Mouse (Mus musculus) midbrain, embryonic 13.5 days (tissue): Measurements from ENCODE around the gene Coq6. TPM values are rescaled to one million over a fixed set of nuclear protein-coding genes. Genes with fewer than 3 reads are reported as not detected.

Source experiments
- ATAC-seq: fragments of 200-750 bp; cut with Nextera tagmentation; 2 replicates; pipeline ENCODE4 v1.8.0; 2017; ENCODE audit warnings: mild to moderate bottlenecking, moderate TSS enrichment, moderate library complexity
- H3K27ac ChIP-seq: fragments of 300-500 bp; sonication (generic); 2 replicates; pipeline ENCODE4 v1.5.1; 2015; ENCODE audit warnings: inconsistent platforms, mild to moderate bottlenecking, moderate library complexity
- H3K27me3 ChIP-seq: fragments of 300-500 bp; sonication (generic); 2 replicates; pipeline ENCODE4 v1.6.1; 2015; ENCODE audit warnings: mild to moderate bottlenecking, inconsistent platforms
- H3K36me3 ChIP-seq: fragments of 300-500 bp; sonication (generic); 2 replicates; pipeline ENCODE4 v1.6.1; 2015; ENCODE audit warnings: mild to moderate bottlenecking, inconsistent platforms
- H3K4me1 ChIP-seq: fragments of 300-500 bp; sonication (generic); replicated peaks from 2 replicates; pipeline ENCODE4 v1.6.1; 2015; ENCODE audit warnings: inconsistent platforms
- H3K4me2 ChIP-seq: fragments of 300-500 bp; sonication (generic); replicated peaks from 2 replicates; pipeline ENCODE4 v1.6.1; 2015; ENCODE audit warnings: moderate library complexity, mild to moderate bottlenecking, inconsistent platforms
- H3K4me3 ChIP-seq: fragments of 300-500 bp; sonication (generic); replicated peaks from 2 replicates; pipeline ENCODE4 v1.5.1; 2015; ENCODE audit warnings: mild to moderate bottlenecking, inconsistent platforms
- H3K9ac ChIP-seq: fragments of 300-500 bp; sonication (generic); replicated peaks from 2 replicates; pipeline ENCODE4 v1.6.1; 2015; ENCODE audit warnings: mild to moderate bottlenecking, inconsistent platforms
- H3K9me3 ChIP-seq: fragments of 300-500 bp; sonication (generic); 2 replicates; pipeline ENCODE4 v1.6.1; 2016; ENCODE audit warnings: mild to moderate bottlenecking, inconsistent platforms
- WGBS: fragments of 180-500 bp; shearing (Covaris S2); methylation state at CpG from one replicate; pipeline ENCODE4 v1.1.7; 2015; 5-methylcytosine and 5-hydroxymethylcytosine counted together
- polyA plus RNA-seq: library from polyadenylated mRNA; unstranded; fragments of >200 nt; fragmentation: Nextera tagmentation; extraction: Ambion mirVana; gene quantifications from 2 replicates; pipeline ENCODE4 v1.2.1, GENCODE M21; 2015

The Coq6 gene
- polyA plus RNA-seq, 1 experiment from 2014 or later = 42.6 TPM

- H3K9ac ChIP-seq = no peak overlapping the region
- no peaks in the 10 kb centered on the region for H3K27me3 ChIP-seq
- H3K4me3 ChIP-seq = no peak overlapping the region
- WGBS = 94% methylated on average over 5 of the region's 5 CpGs
- no peak for ATAC-seq
- H3K9me3 ChIP-seq = no peaks in the 10 kb centered on the region
- peaks cover 75% of the 10 kb centered on the region for H3K36me3 ChIP-seq
- H3K4me2 ChIP-seq = no peak overlapping the region
- H3K27ac ChIP-seq = no peak overlapping the region
- no peaks in the 10 kb centered on the region for H3K4me1 ChIP-seq
These were observed 10.2 kb downstream of the Coq6 start for GRCm38 (mm10) chr12:84371647-84372046.

- WGBS = 90% methylated on average over 6 of the region's 6 CpGs
- no peak overlapping the region for H3K4me3 ChIP-seq
- peaks cover 62% of the 10 kb centered on the region for H3K36me3 ChIP-seq
- no peak overlapping the region for H3K4me2 ChIP-seq
- no peak for ATAC-seq
- no peak overlapping the region for H3K9ac ChIP-seq
- H3K4me1 ChIP-seq = no peaks in the 10 kb centered on the region
- H3K27me3 ChIP-seq = no peaks in the 10 kb centered on the region
- no peaks in the 10 kb centered on the region for H3K9me3 ChIP-seq
- H3K27ac ChIP-seq = no peak overlapping the region
These were observed 12.5 kb downstream of the Coq6 start for GRCm38 (mm10) chr12:84373831-84374481.

GRCm38 (mm10) chr12:84382369-84382768 lies 20.9 kb downstream of the Coq6 start:
- WGBS = 92% methylated on average over 4 of the region's 4 CpGs
- Histone ChIP-seq H3K27me3 (no peaks in the 10 kb centered on the region), H3K4me3 (no peak overlapping the region), H3K4me2 (no peak overlapping the region), H3K36me3 (peaks cover 12% of the 10 kb centered on the region), H3K9ac (no peak overlapping the region), H3K27ac (no peak overlapping the region), H3K9me3 (no peaks in the 10 kb centered on the region), H3K4me1 (no peaks in the 10 kb centered on the region)
- no peak for ATAC-seq

GRCm38 (mm10) chr12:84384644-84385081 lies 23.2 kb downstream of the Coq6 start:
- no peak for ATAC-seq
- no peak overlapping the region for H3K9ac ChIP-seq
- peaks cover 5% of the 10 kb centered on the region; the same call in 1 of the 2 replicates for H3K36me3 ChIP-seq
- H3K9me3 ChIP-seq = no peaks in the 10 kb centered on the region
- 90% methylated on average over 5 of the region's 5 CpGs for WGBS
- no peak overlapping the region for H3K4me2 ChIP-seq
- H3K27me3 ChIP-seq = no peaks in the 10 kb centered on the region
- no peak overlapping the region for H3K27ac ChIP-seq
- no peaks in the 10 kb centered on the region for H3K4me1 ChIP-seq
- H3K4me3 ChIP-seq = no peak overlapping the region

DNA sequence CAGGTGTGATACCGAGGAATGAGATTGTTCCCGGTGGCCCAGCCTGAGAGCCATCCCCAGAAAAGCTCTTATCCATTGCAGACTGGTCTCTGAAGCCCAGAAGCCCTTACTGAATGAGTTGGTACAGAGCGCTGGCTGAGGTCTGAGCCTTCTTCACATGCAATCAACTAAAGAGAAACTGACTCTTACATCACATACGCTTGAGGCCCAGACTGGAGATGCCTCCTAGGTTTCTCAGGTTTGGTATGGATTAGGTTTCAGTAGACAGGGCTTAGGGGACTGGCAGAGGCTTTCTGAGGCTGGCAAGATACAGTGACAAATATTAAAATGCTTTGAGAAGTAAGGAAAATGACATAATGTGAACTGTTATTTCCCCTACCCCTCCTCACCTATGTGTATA lies 24.0 kb downstream of the Coq6 start:
- Histone ChIP-seq H3K27me3 (no peaks in the 10 kb centered on the region), H3K27ac (no peak overlapping the region), H3K9me3 (no peaks in the 10 kb centered on the region), H3K4me1 (no peaks in the 10 kb centered on the region), H3K4me2 (no peak overlapping the region), H3K9ac (no peak overlapping the region), H3K4me3 (no peak overlapping the region), H3K36me3 (peaks cover 5% of the 10 kb centered on the region; the same call in 1 of the 2 replicates)
- 89% methylated on average over 4 of the region's 4 CpGs for WGBS
- no peak for ATAC-seq

- Histone ChIP-seq H3K4me2 (no peak overlapping the region), H3K9ac (no peak overlapping the region), H3K36me3 (peaks cover 5% of the 10 kb centered on the region; the same call in 1 of the 2 replicates), H3K27ac (no peak overlapping the region), H3K4me1 (no peaks in the 10 kb centered on the region), H3K9me3 (no peaks in the 10 kb centered on the region), H3K27me3 (no peaks in the 10 kb centered on the region), H3K4me3 (no peak overlapping the region)
- 87% methylated on average over 8 of the region's 8 CpGs for WGBS
- ATAC-seq = no peak
These were observed 26.6 kb downstream of the Coq6 start for GRCm38 (mm10) chr12:84388097-84388496.

DNA sequence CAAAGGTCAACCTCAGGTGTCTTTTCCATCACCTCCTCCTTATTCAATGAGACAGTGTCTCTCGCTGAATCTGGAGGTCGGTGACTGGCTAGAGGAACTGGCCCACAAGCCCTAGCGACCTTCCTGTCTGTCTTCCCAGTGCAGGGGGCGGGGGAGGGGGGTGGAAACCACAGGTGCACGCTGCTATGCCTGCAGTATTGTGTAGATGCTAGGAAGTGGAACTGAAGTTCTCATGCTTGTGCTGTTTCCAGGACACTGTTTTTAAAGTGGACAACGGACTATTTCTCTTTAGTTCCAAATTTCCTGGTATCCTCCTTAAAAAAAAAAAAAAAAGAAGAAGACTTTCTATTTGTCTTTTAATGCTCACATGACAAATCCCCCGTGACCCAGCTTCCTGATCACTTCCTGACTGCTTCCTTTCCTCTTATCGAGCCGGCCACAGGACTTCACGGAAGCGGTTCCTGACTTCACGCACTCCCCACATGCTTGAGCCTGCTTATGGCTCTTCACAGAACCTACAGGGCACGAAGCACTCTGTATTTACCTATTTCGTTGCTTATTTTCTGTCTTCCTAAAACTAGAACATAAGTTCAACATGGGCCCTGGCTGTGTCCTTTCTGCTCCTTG lies 27.4 kb downstream of the Coq6 start:
- Histone ChIP-seq H3K27ac (no peak overlapping the region), H3K36me3 (peaks cover 5% of the 10 kb centered on the region; the same call in 1 of the 2 replicates), H3K27me3 (no peaks in the 10 kb centered on the region), H3K4me2 (no peak overlapping the region), H3K9ac (no peak overlapping the region), H3K4me1 (no peaks in the 10 kb centered on the region), H3K9me3 (no peaks in the 10 kb centered on the region), H3K4me3 (no peak overlapping the region)
- ATAC-seq = no peak
- WGBS = 77% methylated on average over 14 of the region's 14 CpGs

GRCm38 (mm10) chr12:84390336-84390735 lies 28.9 kb downstream of the Coq6 start:
- Histone ChIP-seq H3K27ac (no peak overlapping the region), H3K36me3 (no peaks in the 10 kb centered on the region), H3K9me3 (no peaks in the 10 kb centered on the region), H3K9ac (no peak overlapping the region), H3K27me3 (no peaks in the 10 kb centered on the region), H3K4me2 (no peak overlapping the region), H3K4me1 (no peaks in the 10 kb centered on the region), H3K4me3 (no peak overlapping the region)
- ATAC-seq = no peak
- WGBS = 95% methylated on average over 6 of the region's 6 CpGs

GRCm38 (mm10) chr12:84392681-84393080 lies 31.2 kb downstream of the Coq6 start:
- no peak overlapping the region for H3K27ac ChIP-seq
- no peak for ATAC-seq
- H3K4me3 ChIP-seq = no peak overlapping the region
- no peaks in the 10 kb centered on the region for H3K4me1 ChIP-seq
- WGBS = 97% methylated on average over 4 of the region's 4 CpGs
- no peaks in the 10 kb centered on the region for H3K27me3 ChIP-seq
- H3K9ac ChIP-seq = no peak overlapping the region
- no peak overlapping the region for H3K4me2 ChIP-seq
- H3K9me3 ChIP-seq = no peaks in the 10 kb centered on the region
- H3K36me3 ChIP-seq = no peaks in the 10 kb centered on the region

GRCm38 (mm10) chr12:84393847-84394246 lies 32.4 kb downstream of the Coq6 start:
- H3K27me3 ChIP-seq = no peaks in the 10 kb centered on the region
- no peaks in the 10 kb centered on the region for H3K4me1 ChIP-seq
- no peak for ATAC-seq
- H3K9ac ChIP-seq = no peak overlapping the region
- H3K36me3 ChIP-seq = no peaks in the 10 kb centered on the region
- no peaks in the 10 kb centered on the region for H3K9me3 ChIP-seq
- H3K27ac ChIP-seq = no peak overlapping the region
- no peak overlapping the region for H3K4me2 ChIP-seq
- WGBS = 95% methylated on average over 5 of the region's 5 CpGs
- H3K4me3 ChIP-seq = no peak overlapping the region

DNA sequence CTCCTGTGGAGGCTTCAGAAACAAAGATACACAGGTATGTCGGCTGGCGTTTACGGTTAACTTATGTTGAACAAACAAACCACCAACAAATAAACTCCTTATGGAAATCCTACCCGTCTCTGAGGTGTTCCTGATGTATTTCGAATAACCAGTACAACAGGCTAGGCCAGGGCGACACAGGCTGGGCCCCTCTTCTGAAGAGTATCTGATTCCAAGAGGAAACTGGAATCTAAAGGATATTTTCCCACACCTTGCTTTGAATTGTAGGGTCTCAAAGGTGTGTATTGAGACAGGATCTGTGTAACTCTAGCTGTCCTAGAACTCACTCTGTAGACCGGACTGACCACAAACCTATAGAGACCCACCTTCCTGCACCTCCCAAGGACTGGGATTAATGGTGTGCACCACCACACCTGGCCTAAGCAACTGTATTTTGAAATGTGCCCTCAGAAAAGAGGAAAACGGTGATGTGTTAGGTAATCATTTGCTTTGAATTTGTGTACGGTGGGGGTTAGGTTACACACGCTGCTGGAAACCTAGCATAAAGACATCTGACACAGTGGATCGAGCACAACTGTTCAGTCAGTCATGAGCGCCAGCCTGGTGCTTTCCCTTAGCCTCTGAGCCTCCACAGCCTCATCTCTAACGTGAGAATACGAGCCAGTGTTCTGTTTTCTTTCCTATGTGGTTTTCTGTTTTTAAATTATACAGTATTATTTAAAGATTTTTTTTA lies 35.7 kb downstream of the Coq6 start:
- ATAC-seq = no peak
- WGBS = 90% methylated on average over 14 of the region's 14 CpGs
- Histone ChIP-seq H3K27ac (no peak overlapping the region), H3K36me3 (no peaks in the 10 kb centered on the region), H3K27me3 (no peaks in the 10 kb centered on the region), H3K4me2 (no peak overlapping the region), H3K4me3 (no peak overlapping the region), H3K9me3 (no peaks in the 10 kb centered on the region), H3K9ac (no peak overlapping the region), H3K4me1 (no peaks in the 10 kb centered on the region)

DNA sequence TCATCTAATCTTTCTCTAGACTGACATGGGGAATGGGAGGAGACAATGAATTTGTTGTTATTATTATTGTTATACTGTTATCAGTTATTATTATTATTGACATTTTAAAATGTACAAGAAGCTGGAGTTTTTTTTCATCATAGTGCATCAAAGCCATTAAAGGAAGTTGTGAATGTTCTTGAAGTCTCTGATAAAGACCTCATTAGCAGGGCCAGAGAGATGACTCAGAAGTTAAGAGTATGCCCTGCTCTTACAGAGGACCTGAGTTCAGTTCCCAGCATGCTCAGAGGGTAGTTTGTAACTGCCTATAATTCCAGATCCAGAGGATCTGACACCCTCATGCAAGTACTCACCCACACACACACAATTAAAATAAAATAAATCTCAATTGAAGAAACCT lies 36.2 kb downstream of the Coq6 start:
- H3K27me3 ChIP-seq = no peaks in the 10 kb centered on the region
- ATAC-seq = no peak
- no peaks in the 10 kb centered on the region for H3K9me3 ChIP-seq
- H3K4me1 ChIP-seq = no peaks in the 10 kb centered on the region
- H3K36me3 ChIP-seq = no peaks in the 10 kb centered on the region
- no peak overlapping the region for H3K9ac ChIP-seq
- H3K27ac ChIP-seq = no peak overlapping the region
- no peak overlapping the region for H3K4me2 ChIP-seq
- no peak overlapping the region for H3K4me3 ChIP-seq
